Mouse (Mus musculus) cerebellum, adult 2 months (tissue): ENCODE results near the gene Erc2. TPM values are rescaled to one million over a fixed set of nuclear protein-coding genes. Genes with fewer than 3 reads are reported as not detected.

Source experiments
- DNase-seq, 2 experiments: peaks; one replicate each; pipeline ENCODE4 v3.0.0; 2021
- H3K27ac ChIP-seq: fragments of 200-500 bp; 2 replicates; pipeline ENCODE4 v1.5.1; 2012; ENCODE audit warnings: low read length, control low read depth, inconsistent platforms; ENCODE audit not compliant: insufficient read depth
- H3K27me3 ChIP-seq: fragments of 200-500 bp; 2 replicates; pipeline ENCODE4 v1.6.1; 2012; ENCODE audit warnings: inconsistent platforms, mild to moderate bottlenecking, low read length, moderate library complexity; ENCODE audit not compliant: control insufficient read depth, insufficient read depth
- H3K4me1 ChIP-seq: fragments of 200-500 bp; 2 replicates; pipeline ENCODE4 v1.6.1; 2011; ENCODE audit warnings: low read length; ENCODE audit not compliant: control insufficient read depth, insufficient read depth
- H3K4me3 ChIP-seq: fragments of 200-500 bp; replicated peaks from 2 replicates; pipeline ENCODE3; 2011; ENCODE audit warnings: mild to moderate bottlenecking, low read depth, low read length, control low read depth; ENCODE audit not compliant: insufficient read depth
- CTCF ChIP-seq: fragments of 200-500 bp; IDR thresholded peaks from 2 replicates; pipeline ENCODE4 v1.5.1; 2011; ENCODE audit warnings: low read depth, mild to moderate bottlenecking, control low read depth, low read length, moderate library complexity, borderline replicate concordance; ENCODE audit not compliant: insufficient read depth
- POLR2A ChIP-seq: fragments of 200-500 bp; IDR thresholded peaks from 2 replicates; pipeline ENCODE4 v1.6.1; 2011; ENCODE audit warnings: low read length, control low read depth, borderline replicate concordance; ENCODE audit not compliant: insufficient read depth
- WGBS: fragments of 180-500 bp; shearing (Covaris S2); methylation state at CpG from one replicate; pipeline ENCODE4 v1.1.7; 2018; 5-methylcytosine and 5-hydroxymethylcytosine counted together
- polyA plus RNA-seq: library from polyadenylated mRNA; depleted of rRNA; stranded (reverse); fragments of >200 nt; gene quantifications from 2 replicates; pipeline ENCODE4 v1.2.3, GENCODE M21; 2012

Erc2 gene
- polyA plus RNA-seq, 1 experiment = 15.1 TPM

DNA sequence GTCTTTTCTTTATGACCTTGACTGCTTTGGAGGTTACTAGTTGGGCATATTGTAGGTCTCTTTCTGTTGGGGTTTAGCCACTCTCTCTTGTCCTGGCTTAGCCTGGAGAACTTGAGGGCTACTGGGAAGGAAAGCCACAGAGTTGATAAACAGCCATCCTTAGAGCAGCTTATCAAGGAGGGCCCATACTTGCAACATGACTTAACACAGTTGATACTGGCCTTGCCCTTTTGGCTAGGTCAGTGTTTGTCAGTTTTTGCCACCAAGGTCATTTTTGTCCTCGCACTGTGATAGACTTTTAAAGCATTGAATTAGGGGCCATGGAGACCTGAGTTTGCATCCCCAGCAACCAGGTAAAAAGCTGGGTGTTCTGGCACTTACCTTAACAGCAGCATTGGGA lies 858.6 kb downstream of the Erc2 start:
- no peak overlapping the region for H3K27ac ChIP-seq
- 96% methylated on average over 1 of the region's 1 CpGs for WGBS
- no peak for TF ChIP-seq CTCF
- no peak for TF ChIP-seq POLR2A

GRCm38 (mm10) chr14:28493806-28494205 lies 871.6 kb downstream of the Erc2 start:
- H3K4me3 ChIP-seq = no peak overlapping the region
- WGBS = 94% methylated on average over 4 of the region's 4 CpGs
- no peak for DNase-seq

More for the DNA sequence above, 858.6 kb downstream of the Erc2 start:
- H3K4me3 ChIP-seq = no peak overlapping the region
- no peaks in the 10 kb centered on the region for H3K27me3 ChIP-seq
- H3K4me1 ChIP-seq = no peaks in the 10 kb centered on the region
- DNase-seq = no peak

DNA sequence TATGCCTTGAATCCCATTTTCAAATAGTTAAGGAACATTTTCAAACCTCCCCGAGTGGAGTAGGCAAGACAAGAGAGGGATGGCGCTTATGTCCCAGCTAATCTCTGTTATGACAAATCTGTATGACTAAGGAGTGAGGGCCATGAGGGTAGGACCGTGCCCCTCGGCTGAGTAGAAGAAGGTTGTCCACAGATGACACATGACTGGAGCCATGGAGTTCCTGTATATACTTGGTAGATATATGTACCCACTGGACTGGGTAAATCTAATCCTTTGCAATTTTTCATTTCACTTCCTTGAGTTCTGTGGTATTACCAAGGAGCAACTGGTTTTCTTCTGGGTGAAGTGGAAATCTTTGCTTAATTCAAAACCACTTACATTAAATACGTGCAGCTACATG lies 872.0 kb downstream of the Erc2 start:
- 95% methylated on average over 5 of the region's 5 CpGs for WGBS
- Histone ChIP-seq H3K27me3 (no peaks in the 10 kb centered on the region), H3K27ac (no peak overlapping the region)

More at GRCm38 (mm10) chr14:28493806-28494205, 871.6 kb downstream of the Erc2 start:
- no peak for TF ChIP-seq CTCF
- no peak for TF ChIP-seq POLR2A
- H3K27me3 ChIP-seq = no peaks in the 10 kb centered on the region
- H3K4me1 ChIP-seq = no peaks in the 10 kb centered on the region
- no peak overlapping the region for H3K27ac ChIP-seq

DNA sequence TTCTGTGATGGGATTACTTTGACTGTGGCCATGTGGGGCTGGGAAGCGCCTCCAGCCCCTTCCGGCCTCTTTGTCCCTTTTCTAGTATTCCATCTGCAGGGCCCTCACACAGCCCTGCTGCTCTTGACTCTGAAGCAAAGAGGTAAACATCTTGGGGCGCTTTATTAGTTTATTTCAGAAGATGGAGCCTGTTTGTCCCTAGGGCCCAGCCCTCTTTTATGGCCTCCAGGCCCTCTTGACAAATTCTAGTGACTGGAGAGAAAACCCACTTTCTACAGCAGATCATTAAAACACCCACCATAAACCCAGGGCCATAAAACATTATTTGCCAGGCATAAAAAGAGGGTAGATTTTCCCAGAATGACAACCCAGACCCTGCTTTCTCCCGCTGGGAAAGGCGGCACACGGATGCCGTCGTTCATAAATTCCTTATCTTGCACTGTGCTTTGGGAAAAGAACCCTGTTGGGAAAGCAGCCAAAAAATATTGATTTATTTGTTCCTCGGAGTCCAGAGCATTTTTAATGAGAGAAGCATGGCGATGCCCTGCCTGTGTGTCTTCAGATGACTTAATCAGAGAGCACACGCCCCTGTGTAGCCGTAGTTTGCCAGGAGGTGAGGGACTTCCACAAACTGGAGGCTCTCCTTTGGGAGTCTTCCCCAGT lies 879.1 kb downstream of the Erc2 start:
- Histone ChIP-seq H3K4me3 (no peak overlapping the region), H3K4me1 (0 out of 2 replicates have a peak, but pooled peaks cover 6% of the 10 kb centered on the region), H3K27ac (no peak overlapping the region), H3K27me3 (peaks cover 3% of the 10 kb centered on the region; the same call in 1 of the 2 replicates)
- 72% methylated on average over 12 of the region's 12 CpGs for WGBS
- DNase-seq = no peak
- TF ChIP-seq POLR2A = no peak
- no peak for TF ChIP-seq CTCF

More for the DNA sequence above, 872.0 kb downstream of the Erc2 start:
- DNase-seq = no peak
- TF ChIP-seq POLR2A (no peak), CTCF (no peak)
- Histone ChIP-seq H3K4me1 (no peaks in the 10 kb centered on the region), H3K4me3 (no peak overlapping the region)

- Histone ChIP-seq H3K4me1 (0 out of 2 replicates have a peak, but pooled peaks cover 6% of the 10 kb centered on the region), H3K27ac (no peak overlapping the region), H3K4me3 (no peak overlapping the region), H3K27me3 (peaks cover 5% of the 10 kb centered on the region; the same call in 1 of the 2 replicates)
- WGBS = 93% methylated on average over 2 of the region's 2 CpGs
- no peak for DNase-seq
- TF ChIP-seq POLR2A (no peak), CTCF (no peak)
These were observed 881.0 kb downstream of the Erc2 start for GRCm38 (mm10) chr14:28503276-28503675.

DNA sequence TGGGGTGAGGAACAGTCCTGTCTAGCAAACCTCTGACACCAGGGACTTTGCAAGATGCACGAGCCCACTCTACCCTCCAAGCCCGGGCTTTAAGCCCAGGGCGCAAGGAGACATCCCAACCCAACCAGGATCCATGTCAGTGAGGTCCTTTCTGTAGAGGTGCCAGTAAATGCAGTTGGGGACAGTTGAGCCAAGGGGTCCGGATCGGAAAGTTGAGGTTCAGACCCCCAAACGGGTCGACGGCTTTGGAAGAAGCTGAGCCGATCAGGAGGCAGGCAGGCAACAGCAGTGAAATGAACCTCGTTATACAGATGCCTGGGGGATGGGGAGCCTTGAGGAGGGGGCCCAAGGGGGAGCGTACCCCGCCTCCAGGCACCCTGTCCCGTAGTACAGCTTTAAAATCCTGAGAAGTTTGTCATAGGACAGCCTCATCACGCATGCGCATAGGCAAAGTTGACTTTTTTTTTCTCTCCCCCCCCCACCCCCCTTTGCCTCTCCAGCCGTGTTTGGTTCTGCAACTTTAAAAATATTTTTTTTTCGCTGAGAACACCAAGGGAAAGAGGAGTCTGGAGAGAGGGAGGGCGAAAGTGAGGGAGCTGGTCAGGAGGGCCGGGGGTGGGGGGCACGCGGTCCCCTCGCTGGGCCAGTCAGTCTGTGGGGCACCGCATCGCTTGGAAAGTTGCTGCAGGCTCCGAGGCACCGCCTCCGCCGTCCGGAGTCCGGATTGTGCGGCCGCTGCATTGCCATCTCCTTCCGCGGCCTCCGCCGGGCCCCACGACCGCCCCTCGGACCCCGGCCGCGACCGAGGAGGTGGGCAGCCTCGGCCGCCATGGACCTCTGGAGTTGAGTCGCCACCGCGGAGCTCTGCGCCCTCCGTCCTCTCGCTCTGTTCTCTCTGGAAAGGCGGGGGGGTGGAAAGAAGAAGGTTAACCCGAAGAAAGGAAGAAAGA lies 882.1 kb downstream of the Erc2 start, which contains the start of gene Wnt5a:
TSS of gene Wnt5a (plus strand) at position 650 of the 950 bp plus-strand sequence.
- DNase-seq = peak; percentile 6 to 13
- Histone ChIP-seq H3K27ac (no peak within 1 kb of the TSS), H3K4me3 (peak within 1 kb of the TSS; percentile 62), H3K4me1 (peaks cover 6% of the 10 kb centered on the region; the same call in 1 of the 2 replicates), H3K27me3 (peaks cover 6% of the 10 kb centered on the region; the same call in 1 of the 2 replicates)
- no peak for TF ChIP-seq POLR2A
- TF ChIP-seq CTCF = no peak
- 2% methylated on average over 53 of the region's 53 CpGs for WGBS

GRCm38 (mm10) chr14:28505051-28505585 lies 882.9 kb downstream of the Erc2 start:
- Histone ChIP-seq H3K4me3 (peak overlapping the region; percentile 62), H3K4me1 (peaks cover 6% of the 10 kb centered on the region; the same call in 1 of the 2 replicates), H3K27me3 (peaks cover 6% of the 10 kb centered on the region; the same call in 1 of the 2 replicates), H3K27ac (no peak overlapping the region)
- DNase-seq = peak; percentile 10 to 26
- under 1% methylated on average over 22 of the region's 22 CpGs for whole genome bisulfite sequencing
- TF ChIP-seq CTCF = no peak
- no peak for TF ChIP-seq POLR2A
